Mouse (Mus musculus): ENCODE data around the gene Kif1a. TPM values are rescaled to one million over a fixed set of nuclear protein-coding genes. Genes with fewer than 3 reads are reported as not detected.

Kif1a gene
- 72.0 and 82.8 TPM in 2 replicates for polyA plus RNA-seq (2014; fragmentation: Nextera tagmentation; extraction: Ambion mirVana)

DNA sequence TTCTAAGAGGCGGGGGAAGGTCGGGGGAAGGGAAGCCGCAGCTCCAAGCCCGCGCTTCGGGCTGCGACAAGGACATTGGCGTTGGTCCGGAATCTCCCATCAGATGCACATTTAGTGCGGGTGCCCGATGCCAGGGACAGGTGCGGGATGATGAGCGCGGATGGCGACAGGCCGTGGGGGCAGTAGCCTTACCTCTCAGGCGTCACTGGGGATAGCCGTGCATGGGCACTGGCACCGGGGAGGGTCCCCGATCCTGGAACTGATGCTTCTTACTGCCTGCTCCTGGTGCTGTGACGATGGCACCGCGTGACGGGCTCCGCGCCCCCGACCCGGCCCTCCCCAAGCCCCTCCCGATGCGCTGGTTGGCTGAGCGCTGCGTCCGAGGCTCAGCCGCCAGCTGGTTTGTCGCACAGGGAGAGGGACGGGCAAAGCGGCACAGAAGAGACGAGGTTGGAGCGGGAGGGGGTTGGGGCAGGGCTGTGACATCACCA is at the start of gene Kif1a:
Gene Kif1a, minus strand, starts transcription at position 381 of the 491 bp plus-strand sequence.
- Histone ChIP-seq H3K36me3 (ENCODE audit: control insufficient read depth, insufficient read depth, low read length) (no peaks in the 10 kb centered on the region), H3K4me1 (replicated peaks; ENCODE audit: control insufficient read depth, insufficient read depth, low read length) (peaks cover 3% of the 10 kb centered on the region; the same call in 1 of the 2 replicates), H3K4me3 (ENCODE audit: low read depth, low read length) (peak within 1 kb of the TSS; percentile 57), H3K4me2 (replicated peaks; ENCODE audit: low read depth, low read length) (peak within 1 kb of the TSS; percentile 91), H3K9ac (ENCODE audit: low read depth, low read length) (peak within 1 kb of the TSS; percentile 66), H3K27me3 (ENCODE audit: control insufficient read depth, insufficient read depth, low read length) (peaks cover 13% of the 10 kb centered on the region; the same call in 1 of the 2 replicates), H3K27ac (ENCODE audit: low read depth, low read length) (peak within 1 kb of the TSS; percentile 72), H3K9me3 (ENCODE audit: control insufficient read depth, low read length) (no peaks in the 10 kb centered on the region)
- DNase-seq (ENCODE audit: low spot score): peak; percentile 83
- peak; percentile 90 for ATAC-seq (ENCODE audit: low FRiP score)
- 0% methylated on average over 31 of the region's 39 CpGs for WGBS

DNA sequence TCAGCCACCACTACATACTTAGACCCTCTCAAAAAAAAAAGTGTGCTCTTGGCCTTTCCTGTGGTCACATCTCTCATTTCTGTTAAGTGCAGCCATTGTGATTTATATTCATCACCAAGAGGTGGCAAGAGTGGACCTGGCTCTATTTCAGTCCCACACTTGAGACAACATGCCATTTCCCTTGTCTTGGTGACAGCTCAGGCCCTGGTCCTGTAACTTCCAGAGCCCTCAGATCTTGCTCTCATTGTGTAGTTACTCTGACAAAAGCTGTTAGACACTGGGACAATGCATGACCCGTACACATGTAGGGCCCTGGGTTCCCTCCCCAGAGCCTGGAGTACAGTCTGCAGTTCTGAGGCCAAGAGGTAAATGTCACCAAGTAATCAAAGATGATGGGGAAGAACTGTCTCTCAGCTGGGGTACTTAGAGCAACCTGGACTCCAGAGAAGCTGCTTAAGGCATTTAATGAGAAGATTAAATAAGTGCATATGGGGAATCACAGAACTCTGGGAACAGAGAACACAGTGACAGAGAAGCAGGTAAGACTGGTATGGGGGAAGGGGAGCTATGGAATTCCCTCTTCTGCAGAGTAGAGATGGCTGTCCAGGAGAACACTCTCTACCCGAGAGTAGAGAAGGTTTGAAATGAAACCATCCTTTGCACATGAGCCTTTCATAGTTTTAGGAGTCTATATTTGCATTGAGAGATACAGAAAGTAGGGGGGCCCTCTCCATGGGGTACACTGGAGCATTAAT is 49.3 kb upstream of the Kif1a start:
- no peak overlapping the region for H3K4me3 ChIP-seq (ENCODE audit: low read depth, low read length)
- DNase-seq (ENCODE audit: low spot score) (no peak), ATAC-seq (ENCODE audit: low FRiP score) (no peak)
- no peak overlapping the region for H3K9ac ChIP-seq (ENCODE audit: low read depth, low read length)
- H3K4me2 ChIP-seq (replicated peaks; ENCODE audit: low read depth, low read length): no peak overlapping the region
- no peaks in the 10 kb centered on the region for H3K9me3 ChIP-seq (ENCODE audit: control insufficient read depth, low read length)
- H3K27ac ChIP-seq (ENCODE audit: low read depth, low read length): no peak overlapping the region
- H3K27me3 ChIP-seq (ENCODE audit: control insufficient read depth, insufficient read depth, low read length): no peaks in the 10 kb centered on the region
- H3K4me1 ChIP-seq (replicated peaks; ENCODE audit: control insufficient read depth, insufficient read depth, low read length): no peaks in the 10 kb centered on the region
- no peaks in the 10 kb centered on the region for H3K36me3 ChIP-seq (ENCODE audit: control insufficient read depth, insufficient read depth, low read length)
- WGBS: 80% methylated on average over 2 of the region's 2 CpGs

DNA sequence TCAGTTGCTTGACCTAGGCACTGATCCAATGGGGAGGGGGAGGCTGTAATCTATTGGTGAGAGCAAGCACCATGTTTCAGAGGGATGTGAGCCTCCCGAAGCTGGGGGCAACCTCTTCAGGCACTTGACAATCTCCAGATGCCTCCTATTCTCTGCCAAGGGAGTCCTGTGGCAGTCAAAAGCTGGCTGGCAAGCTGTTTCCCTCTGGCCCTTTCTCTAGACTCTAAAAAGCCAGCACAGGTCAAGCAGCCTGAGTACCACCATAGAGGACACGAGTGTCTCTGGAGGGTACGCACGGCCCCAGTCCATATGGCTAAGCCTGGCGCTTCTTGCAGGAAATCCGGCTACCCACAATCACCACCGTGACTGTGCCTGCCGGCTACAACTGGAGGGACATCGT is 42.4 kb upstream of the Kif1a start:
- Histone ChIP-seq H3K36me3 (ENCODE audit: control insufficient read depth, insufficient read depth, low read length) (no peaks in the 10 kb centered on the region), H3K4me2 (replicated peaks; ENCODE audit: low read depth, low read length) (no peak overlapping the region), H3K9me3 (ENCODE audit: control insufficient read depth, low read length) (no peaks in the 10 kb centered on the region), H3K9ac (ENCODE audit: low read depth, low read length) (no peak overlapping the region), H3K27me3 (ENCODE audit: control insufficient read depth, insufficient read depth, low read length) (no peaks in the 10 kb centered on the region), H3K4me1 (replicated peaks; ENCODE audit: control insufficient read depth, insufficient read depth, low read length) (no peaks in the 10 kb centered on the region), H3K4me3 (ENCODE audit: low read depth, low read length) (no peak overlapping the region), H3K27ac (ENCODE audit: low read depth, low read length) (no peak overlapping the region)
- 87% methylated on average over 9 of the region's 9 CpGs for WGBS
- ATAC-seq (ENCODE audit: low FRiP score) (no peak), DNase-seq (ENCODE audit: low spot score) (no peak)

DNA sequence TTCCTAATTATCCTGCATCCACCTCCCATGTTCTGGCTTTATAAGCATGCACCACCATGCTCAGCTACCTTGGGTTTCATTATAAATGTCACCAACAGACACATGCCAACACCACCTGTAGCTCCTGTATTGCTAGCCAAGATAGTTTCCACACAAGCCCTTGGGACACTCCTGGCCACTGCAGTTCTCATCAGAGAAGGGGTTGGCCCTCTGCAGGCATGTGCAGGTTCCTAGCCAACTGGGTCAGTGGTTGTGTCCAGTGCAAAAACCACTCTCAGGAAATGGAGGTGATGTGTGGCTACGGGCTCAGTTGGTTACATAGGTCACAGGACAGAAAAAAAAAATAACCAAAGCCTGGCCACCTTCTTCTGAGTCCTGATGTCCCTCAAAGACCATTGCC is 41.1 kb upstream of the Kif1a start:
- Histone ChIP-seq H3K4me3 (ENCODE audit: low read depth, low read length) (no peak overlapping the region), H3K4me2 (replicated peaks; ENCODE audit: low read depth, low read length) (no peak overlapping the region), H3K27me3 (ENCODE audit: control insufficient read depth, insufficient read depth, low read length) (no peaks in the 10 kb centered on the region), H3K27ac (ENCODE audit: low read depth, low read length) (no peak overlapping the region), H3K4me1 (replicated peaks; ENCODE audit: control insufficient read depth, insufficient read depth, low read length) (no peaks in the 10 kb centered on the region), H3K9ac (ENCODE audit: low read depth, low read length) (no peak overlapping the region), H3K36me3 (ENCODE audit: control insufficient read depth, insufficient read depth, low read length) (no peaks in the 10 kb centered on the region), H3K9me3 (ENCODE audit: control insufficient read depth, low read length) (no peaks in the 10 kb centered on the region)
- DNase-seq (ENCODE audit: low spot score) (no peak), ATAC-seq (ENCODE audit: low FRiP score) (no peak)
- 91% methylated on average over 1 of the region's 1 CpGs for WGBS

DNA sequence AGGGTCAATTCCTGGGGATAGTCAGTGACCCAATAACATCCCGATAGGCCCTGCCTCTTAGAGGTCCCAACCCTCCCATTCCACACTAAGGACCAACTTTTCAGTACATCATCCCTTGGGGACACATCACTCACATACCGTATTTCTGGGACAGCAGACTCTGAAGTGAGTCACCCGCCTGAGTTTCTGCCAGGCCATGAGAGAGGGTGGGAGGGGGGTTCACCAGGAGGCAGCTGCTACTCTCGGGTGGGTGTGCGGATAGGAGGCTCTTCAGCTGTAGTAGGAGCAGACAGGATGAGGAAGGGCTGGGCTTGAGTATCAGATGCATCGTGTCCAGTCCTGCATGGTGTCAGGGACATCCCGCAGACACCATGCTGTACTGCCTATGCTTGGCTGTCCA is 38.0 kb upstream of the Kif1a start:
- no peak overlapping the region for H3K4me3 ChIP-seq (ENCODE audit: low read depth, low read length)
- H3K9me3 ChIP-seq (ENCODE audit: control insufficient read depth, low read length): no peaks in the 10 kb centered on the region
- no peaks in the 10 kb centered on the region for H3K36me3 ChIP-seq (ENCODE audit: control insufficient read depth, insufficient read depth, low read length)
- no peak overlapping the region for H3K4me2 ChIP-seq (replicated peaks; ENCODE audit: low read depth, low read length)
- no peak for DNase-seq (ENCODE audit: low spot score)
- no peak for ATAC-seq (ENCODE audit: low FRiP score)
- no peaks in the 10 kb centered on the region for H3K27me3 ChIP-seq (ENCODE audit: control insufficient read depth, insufficient read depth, low read length)
- no peak overlapping the region for H3K27ac ChIP-seq (ENCODE audit: low read depth, low read length)
- 88% methylated on average over 7 of the region's 7 CpGs for WGBS
- H3K9ac ChIP-seq (ENCODE audit: low read depth, low read length): no peak overlapping the region
- H3K4me1 ChIP-seq (replicated peaks; ENCODE audit: control insufficient read depth, insufficient read depth, low read length): no peaks in the 10 kb centered on the region

DNA sequence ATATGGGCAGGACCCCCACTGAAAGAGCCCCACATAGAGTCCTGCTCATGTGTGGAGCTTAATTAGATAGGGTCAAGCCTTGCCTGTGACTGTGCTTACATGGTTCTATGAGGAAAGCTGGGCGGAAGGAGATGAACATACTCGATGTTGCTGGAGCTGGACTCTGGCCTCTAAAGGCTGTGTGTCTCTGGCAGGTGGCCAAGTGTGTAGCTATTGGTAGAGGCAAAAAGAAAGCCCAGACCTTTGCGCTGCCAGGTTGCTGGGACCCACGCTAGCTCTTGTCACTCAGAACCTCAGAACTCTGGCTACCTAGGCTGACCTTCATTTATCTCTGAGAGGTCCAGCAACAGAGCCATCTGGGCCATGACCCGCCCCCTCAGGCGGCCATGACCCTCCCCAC is 36.8 kb upstream of the Kif1a start:
- H3K36me3 ChIP-seq (ENCODE audit: control insufficient read depth, insufficient read depth, low read length): no peaks in the 10 kb centered on the region
- no peak for ATAC-seq (ENCODE audit: low FRiP score)
- 94% methylated on average over 6 of the region's 6 CpGs for WGBS
- no peak overlapping the region for H3K4me2 ChIP-seq (replicated peaks; ENCODE audit: low read depth, low read length)
- no peak overlapping the region for H3K27ac ChIP-seq (ENCODE audit: low read depth, low read length)
- H3K9ac ChIP-seq (ENCODE audit: low read depth, low read length): no peak overlapping the region
- no peak for DNase-seq (ENCODE audit: low spot score)
- no peaks in the 10 kb centered on the region for H3K27me3 ChIP-seq (ENCODE audit: control insufficient read depth, insufficient read depth, low read length)
- no peaks in the 10 kb centered on the region for H3K4me1 ChIP-seq (replicated peaks; ENCODE audit: control insufficient read depth, insufficient read depth, low read length)
- H3K9me3 ChIP-seq (ENCODE audit: control insufficient read depth, low read length): no peaks in the 10 kb centered on the region
- H3K4me3 ChIP-seq (ENCODE audit: low read depth, low read length): no peak overlapping the region

DNA sequence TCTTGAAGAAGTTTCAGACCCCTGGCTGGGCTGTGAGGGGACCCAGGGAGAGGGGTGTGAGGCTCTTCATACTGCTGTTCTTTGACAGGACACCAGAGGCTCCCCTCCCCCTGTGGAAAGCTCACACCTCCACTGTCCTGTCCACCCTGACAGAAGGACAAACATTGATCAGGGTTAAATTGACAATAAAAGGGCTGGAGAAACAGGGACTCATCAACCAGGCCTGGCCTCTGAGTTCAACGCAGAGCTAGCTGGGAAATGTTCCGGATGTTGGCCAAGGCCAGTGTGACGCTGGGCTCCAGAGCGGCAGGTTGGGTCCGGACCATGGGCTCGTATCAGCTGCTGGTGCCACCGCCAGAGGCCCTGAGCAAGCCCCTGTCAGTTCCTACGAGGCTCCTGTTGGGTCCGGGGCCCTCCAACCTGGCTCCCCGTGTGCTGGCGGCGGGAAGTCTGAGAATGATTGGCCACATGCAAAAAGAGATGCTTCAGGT is 33.3 kb upstream of the Kif1a start, which contains the start of gene Agxt:
Gene Agxt, plus strand, starts transcription at position 205 of the 491 bp plus-strand sequence.
- Histone ChIP-seq H3K9me3 (ENCODE audit: control insufficient read depth, low read length) (no peaks in the 10 kb centered on the region), H3K4me1 (replicated peaks; ENCODE audit: control insufficient read depth, insufficient read depth, low read length) (no peaks in the 10 kb centered on the region), H3K27ac (ENCODE audit: low read depth, low read length) (no peak within 1 kb of the TSS), H3K4me3 (ENCODE audit: low read depth, low read length) (no peak within 1 kb of the TSS), H3K9ac (ENCODE audit: low read depth, low read length) (no peak within 1 kb of the TSS), H3K27me3 (ENCODE audit: control insufficient read depth, insufficient read depth, low read length) (no peaks in the 10 kb centered on the region), H3K36me3 (ENCODE audit: control insufficient read depth, insufficient read depth, low read length) (no peaks in the 10 kb centered on the region), H3K4me2 (replicated peaks; ENCODE audit: low read depth, low read length) (no peak within 1 kb of the TSS)
- DNase-seq (ENCODE audit: low spot score) (no peak), ATAC-seq (ENCODE audit: low FRiP score) (no peak)
- WGBS: 92% methylated on average over 12 of the region's 12 CpGs

DNA sequence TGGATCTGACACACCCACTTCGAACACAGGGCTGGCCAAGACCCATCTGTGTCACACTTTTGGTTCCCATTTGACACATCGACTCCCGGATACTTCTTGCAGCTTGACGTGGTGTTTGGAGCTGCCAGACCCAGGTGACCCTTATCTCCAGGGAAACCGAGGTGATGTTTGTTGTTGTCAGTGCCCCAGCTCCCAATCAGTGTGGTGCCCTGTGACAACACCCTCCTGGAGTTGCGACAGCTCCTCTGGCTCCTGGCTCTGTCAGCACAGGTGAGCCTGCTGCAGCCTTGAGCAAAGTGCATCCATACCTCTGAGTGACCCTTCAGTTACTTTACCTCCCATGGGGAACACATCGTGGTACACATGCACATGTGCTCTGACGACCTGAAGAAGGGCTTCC is 30.9 kb upstream of the Kif1a start:
- no peak for DNase-seq (ENCODE audit: low spot score)
- no peak overlapping the region for H3K9ac ChIP-seq (ENCODE audit: low read depth, low read length)
- H3K4me2 ChIP-seq (replicated peaks; ENCODE audit: low read depth, low read length): no peak overlapping the region
- no peaks in the 10 kb centered on the region; the same call in 1 of the 2 replicates for H3K4me1 ChIP-seq (replicated peaks; ENCODE audit: control insufficient read depth, insufficient read depth, low read length)
- H3K36me3 ChIP-seq (ENCODE audit: control insufficient read depth, insufficient read depth, low read length): no peaks in the 10 kb centered on the region
- no peak overlapping the region for H3K4me3 ChIP-seq (ENCODE audit: low read depth, low read length)
- H3K27me3 ChIP-seq (ENCODE audit: control insufficient read depth, insufficient read depth, low read length): no peaks in the 10 kb centered on the region
- no peak for ATAC-seq (ENCODE audit: low FRiP score)
- WGBS: 67% methylated on average over 8 of the region's 8 CpGs
- H3K27ac ChIP-seq (ENCODE audit: low read depth, low read length): no peak overlapping the region
- H3K9me3 ChIP-seq (ENCODE audit: control insufficient read depth, low read length): no peaks in the 10 kb centered on the region

Measured in hindbrain, embryonic 11.5 days (tissue).